Mouse (Mus musculus) erythroid progenitor cell, adult 5-6 weeks (primary cell): ENCODE results near the gene Map3k5. TPM values are rescaled to one million over a fixed set of nuclear protein-coding genes. Genes with fewer than 3 reads are reported as not detected.
A peak's percentile ranks its signal among the peaks of the same experiment; 100 is the strongest.

Experiments
- ATAC-seq: replicated peaks from 2 replicates; pipeline ENCODE4 v1.8.0; 2016; ENCODE audit warnings: moderate number of reproducible peaks, mild to moderate bottlenecking, moderate TSS enrichment, inconsistent platforms; ENCODE audit not compliant: poor library complexity, low FRiP score, severe bottlenecking
- total RNA-seq, 2 experiments: library from RNA; stranded (forward) in 1 of 2; stranded (reverse) in 1 of 2; fragments of 150-400 nt in 1 of 2; fragments of 186-747, 209-891 nt in 1 of 2; gene quantifications; 2 replicates each; pipeline versions ENCODE4 v1.2.3 to v1.2.4; 2015 to 2017; ENCODE audit warnings: low replicate concordance in 2 of 2

Map3k5 gene
- total RNA-seq, 2 experiments from 2014 or later: 4.2 to 4.4 TPM

GRCm38 (mm10) chr10:20170605-20171088 is 236.4 kb downstream of the Map3k5 start:
- ATAC-seq: no peak

GRCm38 (mm10) chr10:20171209-20171608 is 236.9 kb downstream of the Map3k5 start:
- no peak for ATAC-seq

GRCm38 (mm10) chr10:20171756-20172155 is 237.5 kb downstream of the Map3k5 start:
- no peak for ATAC-seq

GRCm38 (mm10) chr10:20173733-20174132 is 239.5 kb downstream of the Map3k5 start:
- ATAC-seq: no peak

- ATAC-seq: no peak
Measured at GRCm38 (mm10) chr10:20176054-20176453, 241.8 kb downstream of the Map3k5 start.

- ATAC-seq: peak; percentile 71
Measured at GRCm38 (mm10) chr10:20178807-20179605, 244.7 kb downstream of the Map3k5 start.

- ATAC-seq: no peak
Measured at GRCm38 (mm10) chr10:20181198-20181597, 246.9 kb downstream of the Map3k5 start.

GRCm38 (mm10) chr10:20181680-20182399 is 247.6 kb downstream of the Map3k5 start:
- no peak for ATAC-seq

GRCm38 (mm10) chr10:20184326-20184725 is 250.1 kb downstream of the Map3k5 start:
- ATAC-seq: no peak

GRCm38 (mm10) chr10:20185264-20185663 is 251.0 kb downstream of the Map3k5 start:
- no peak for ATAC-seq

GRCm38 (mm10) chr10:20185806-20186205 is 251.5 kb downstream of the Map3k5 start:
- no peak for ATAC-seq

GRCm38 (mm10) chr10:20186800-20187273 is 252.6 kb downstream of the Map3k5 start:
- ATAC-seq: no peak

- ATAC-seq: 0 out of 2 replicates have a peak, but pooled peaks have one; percentile 17
Measured at GRCm38 (mm10) chr10:20190139-20190747, 256.0 kb downstream of the Map3k5 start.

Other genes with a start within 250 kb of the Map3k5 start
- not detected in 2 replicates for gene Il20ra, start 221.9 kb upstream of the Map3k5 start, total RNA-seq (2015; ENCODE audit: low replicate concordance)
- not detected in 2 replicates for gene Il20ra, start 221.9 kb upstream of the Map3k5 start, total RNA-seq (2017; ENCODE audit: low replicate concordance)
- not detected in 2 replicates for gene Slc35d3, start 83.0 kb upstream of the Map3k5 start, total RNA-seq (2015; ENCODE audit: low replicate concordance)
- not detected in 2 replicates for gene Slc35d3, start 83.0 kb upstream of the Map3k5 start, total RNA-seq (2017; ENCODE audit: low replicate concordance)
- 1.7 and 20.9 TPM in 2 replicates for gene Pex7, start 26.8 kb upstream of the Map3k5 start, total RNA-seq (2015; ENCODE audit: low replicate concordance)
- 1.4 and 8.9 TPM in 2 replicates for gene Pex7, start 26.8 kb upstream of the Map3k5 start, total RNA-seq (2017; ENCODE audit: low replicate concordance)
- 0.84 and 2.2 TPM in 2 replicates for gene Map7, start 214.0 kb downstream of the Map3k5 start, total RNA-seq (2015; ENCODE audit: low replicate concordance)
- 1.0 and 4.8 TPM in 2 replicates for gene Map7, start 214.0 kb downstream of the Map3k5 start, total RNA-seq (2017; ENCODE audit: low replicate concordance)